Mouse (Mus musculus) liver, postnatal 0 days (tissue): Measurements from ENCODE around the gene Basp1.

Source experiments
- CTCF ChIP-seq: sonication (generic); IDR thresholded peaks from 2 replicates; pipeline ENCODE4 v1.5.1; 2016; ENCODE audit warnings: antibody characterized with exemption, low read depth
- EP300 ChIP-seq: IDR thresholded peaks from 2 replicates; pipeline ENCODE4 v1.6.1; 2016; ENCODE audit warnings: antibody characterized with exemption, low read depth, mild to moderate bottlenecking

DNA sequence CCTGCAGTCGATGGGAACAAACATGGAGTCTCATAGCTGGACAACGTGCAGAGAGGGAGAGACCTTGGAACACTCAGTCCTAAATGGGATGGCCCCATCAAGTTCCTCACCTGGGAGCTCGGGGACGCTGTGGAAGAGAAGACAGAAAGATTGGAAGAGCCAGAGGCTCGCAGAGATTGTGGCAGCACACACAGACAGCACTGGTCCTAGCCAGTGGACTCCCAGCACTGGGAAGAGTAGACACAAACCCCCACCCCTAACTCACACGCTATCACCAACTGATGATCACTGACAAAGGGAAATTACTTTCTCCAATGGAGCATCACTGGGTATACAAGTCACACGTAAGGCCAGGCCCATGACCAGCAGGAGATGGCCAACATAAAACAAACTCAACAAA, 15.4 kb upstream of the Basp1 start:
- TF ChIP-seq CTCF (no peak), EP300 (no peak)
